Mouse (Mus musculus) E14TG2a.4 (cell line): ENCODE measurements around the gene Fbxo5.

Experiments used
- CTCF ChIP-seq: conservative IDR thresholded peaks from 2 replicates; pipeline ENCODE4 v1.5.1; 2014; ENCODE audit warnings: low read length
- NANOG ChIP-seq: IDR thresholded peaks from 2 replicates; pipeline ENCODE4 v1.6.1; 2014; ENCODE audit warnings: borderline replicate concordance, low read length, mixed read lengths
- POU5F1 ChIP-seq: IDR thresholded peaks from 2 replicates; pipeline ENCODE4 v1.6.1; 2014; ENCODE audit warnings: low read length, borderline replicate concordance

DNA sequence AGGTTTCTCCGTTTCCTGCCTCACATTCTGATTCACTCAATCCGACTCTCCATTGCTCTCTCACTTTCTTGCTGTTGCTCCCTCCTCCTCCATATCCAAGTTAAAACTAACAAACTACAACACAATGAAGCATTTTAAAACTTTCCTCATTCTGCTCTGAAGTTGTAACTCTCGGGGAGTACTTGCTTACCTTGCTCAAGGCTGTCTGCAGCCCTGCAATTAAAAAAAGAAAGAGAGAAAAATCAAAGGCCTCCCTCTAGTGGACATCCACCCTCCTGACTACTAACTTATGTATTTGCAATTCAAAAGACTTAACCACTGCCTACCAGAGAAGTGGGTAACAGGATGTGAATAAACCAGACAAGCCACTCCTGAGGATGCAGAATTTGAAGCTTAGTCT, 19.4 kb upstream of the Fbxo5 start:
- TF ChIP-seq CTCF (peak; percentile 61), NANOG (no peak), POU5F1 (no peak)
